Mouse (Mus musculus): ENCODE results near the gene Spef1.

DNA sequence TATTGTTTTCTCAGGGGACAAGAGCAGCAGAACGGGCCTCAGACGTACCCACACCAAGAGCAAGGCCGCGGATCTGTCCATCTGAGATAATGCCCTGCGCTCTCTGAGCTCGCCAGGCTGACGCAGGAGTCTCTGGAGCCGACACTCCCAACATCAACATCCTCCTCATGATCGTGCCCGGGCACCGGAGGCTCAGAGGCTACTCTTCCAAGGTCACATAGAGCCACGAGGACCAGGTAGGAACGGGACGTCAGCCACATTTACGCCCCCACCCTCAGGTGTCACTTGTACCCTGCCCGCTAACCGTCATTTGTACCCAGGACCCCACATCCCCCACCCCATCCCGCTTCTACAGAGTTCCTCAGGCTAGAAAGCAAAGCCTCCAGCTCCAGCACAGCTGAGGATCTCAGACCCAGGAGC lies 27.6 kb downstream of the Spef1 start:
- TF ChIP-seq CTCF (IDR thresholded peaks at IDR 0.05; ENCODE audit: low read depth) (no peak), EP300 (optimal IDR thresholded peaks at IDR 0.05) (no peak)

All from stomach, postnatal 0 days (tissue).